Mouse (Mus musculus): ENCODE data around the gene Paqr7. TPM values are rescaled to one million over a fixed set of nuclear protein-coding genes. Genes with fewer than 3 reads are reported as not detected.

Gene Paqr7
- total and polyA plus RNA-seq, 3 experiments, result 0.19 to 2.4 TPM; not detected in 1

DNA sequence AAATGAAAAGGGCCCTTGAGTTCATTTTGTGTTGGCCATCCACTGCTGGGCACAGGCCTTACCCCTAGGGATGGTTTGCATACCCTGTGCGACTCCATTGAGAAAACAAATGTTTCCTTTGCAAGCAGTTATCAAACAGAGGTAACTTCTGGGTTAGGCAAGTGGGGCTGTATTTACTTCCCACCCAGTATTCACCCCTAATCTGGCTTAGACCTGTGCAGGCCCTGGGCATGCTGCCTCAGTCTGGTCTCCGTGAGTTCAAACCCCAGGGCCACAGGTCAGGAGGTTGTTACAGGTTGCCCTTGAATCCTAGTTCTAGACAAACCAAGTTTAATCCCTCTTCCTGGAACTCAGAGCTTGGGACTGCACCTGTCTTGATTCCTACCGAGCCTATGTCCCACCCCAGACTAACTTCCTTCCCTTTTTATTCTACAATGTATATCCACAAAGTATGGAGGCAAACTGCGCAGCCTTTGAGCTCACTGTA lies 8.8 kb downstream of the Paqr7 start:
- no peaks in the 10 kb centered on the region for H3K27me3 ChIP-seq (ENCODE audit: control insufficient read depth in 1 of 2, insufficient read depth in 2 of 2, low read length in 2 of 2)
- peak overlapping the region; percentile 81 for H3K27ac ChIP-seq (ENCODE audit: control insufficient read depth, low read depth, low read length)
- H3K36me3 ChIP-seq (ENCODE audit: control insufficient read depth in 1 of 2, insufficient read depth in 2 of 2, low read length in 2 of 2), result peaks cover 0 to 10% of the 10 kb centered on the region in 2 experiments; a peak in 2 of 4 replicates
- DNase-seq (ENCODE audit: low read depth, low spot score), result peak; percentile 66
- no peaks in the 10 kb centered on the region for H3K9me3 ChIP-seq (replicated peaks; ENCODE audit: insufficient read depth, low read length)
- H3K4me3 ChIP-seq (ENCODE audit: control insufficient read depth in 1 of 2, insufficient read depth in 1 of 2, low read depth in 2 of 2, low read length in 2 of 2), result peak overlapping the region; percentile 20 to 31; a peak in 3 of 4 replicates
- H3K9ac ChIP-seq (ENCODE audit: control insufficient read depth, low read depth, low read length, poor library complexity, severe bottlenecking), result peak overlapping the region; percentile 29
- no peaks in the 10 kb centered on the region for H3K79me2 ChIP-seq (ENCODE audit: control insufficient read depth, insufficient read depth, low read length, poor library complexity)
- H3K4me1 ChIP-seq (ENCODE audit: control insufficient read depth in 1 of 2, insufficient read depth in 2 of 2, low read length in 2 of 2), result peaks cover 5 to 24% of the 10 kb centered on the region in 2 experiments
- TF ChIP-seq USF2 (IDR thresholded peaks at IDR 0.05; ENCODE audit: borderline replicate concordance in 1 of 2, insufficient read depth in 1 of 2, low read depth in 1 of 2, low read length in 2 of 2) (no peak), NRF1 (IDR thresholded peaks at IDR 0.05; ENCODE audit: insufficient read depth, low read depth, low read length, poor library complexity, severe bottlenecking) (0 out of 2 replicates have a peak, but pooled peaks have one; percentile 15), HCFC1 (IDR thresholded peaks at IDR 0.05; ENCODE audit: low read depth, low read length) (no peak), EP300 (IDR thresholded peaks at IDR 0.05; ENCODE audit: low read depth in 1 of 2, low read length in 2 of 2) (peak; percentile 27 to 44; a peak in 1 of 4 replicates), RCOR1 (IDR thresholded peaks at IDR 0.05; ENCODE audit: low read depth, low read length) (0 out of 2 replicates have a peak, but pooled peaks have one; percentile 38), MAX (IDR thresholded peaks at IDR 0.05; ENCODE audit: low read length) (no peak), MEF2A (IDR thresholded peaks at IDR 0.05; ENCODE audit: extremely low read depth, insufficient replicate concordance, low read depth, low read length, poor library complexity, severe bottlenecking) (no peak), SMC3 (IDR thresholded peaks at IDR 0.05; ENCODE audit: low read depth, low read length) (no peak), SIN3A (IDR thresholded peaks at IDR 0.05; ENCODE audit: low read length) (no peak), GABPA (IDR thresholded peaks at IDR 0.05; ENCODE audit: low read depth, low read length) (no peak), MAZ (IDR thresholded peaks at IDR 0.05; ENCODE audit: low read depth, low read length) (no peak), USF1 (IDR thresholded peaks at IDR 0.05; ENCODE audit: low read depth, low read length) (no peak), POLR2AphosphoS2 (IDR thresholded peaks at IDR 0.05; ENCODE audit: low read length) (no peak), CHD1 (IDR thresholded peaks at IDR 0.05; ENCODE audit: low read depth, low read length) (0 out of 2 replicates have a peak, but pooled peaks have one; percentile 63), ELF1 (IDR thresholded peaks at IDR 0.05; ENCODE audit: low read depth, low read length) (no peak), TAL1 (IDR thresholded peaks at IDR 0.05; ENCODE audit: low read length) (peak; percentile 76), TBP (IDR thresholded peaks at IDR 0.05; ENCODE audit: low read depth, low read length) (no peak), GATA1 (IDR thresholded peaks at IDR 0.05; ENCODE audit: low read depth, low read length) (peak; percentile 19; the same call in 1 of the 2 replicates), CTCF (IDR thresholded peaks at IDR 0.05 in 2 of 3, conservative IDR thresholded peaks at IDR 0.05 in 1 of 3; ENCODE audit: control insufficient read depth in 1 of 3, insufficient read depth in 1 of 3, low read depth in 2 of 3, low read length in 3 of 3, poor library complexity in 1 of 3, severe bottlenecking in 1 of 3) (no peak), JUND (IDR thresholded peaks at IDR 0.05; ENCODE audit: low read depth, low read length) (no peak), CHD2 (IDR thresholded peaks at IDR 0.05; ENCODE audit: low read length) (no peak), ZC3H11A (IDR thresholded peaks at IDR 0.05; ENCODE audit: low read depth, low read length) (0 out of 2 replicates have a peak, but pooled peaks have one; percentile 2), UBTF (IDR thresholded peaks at IDR 0.05; ENCODE audit: borderline replicate concordance, insufficient read depth, low read depth, low read length) (no peak), MAFK (IDR thresholded peaks at IDR 0.05; ENCODE audit: borderline replicate concordance, low read depth, low read length) (no peak), KAT2A (conservative IDR thresholded peaks at IDR 0.05; ENCODE audit: low read depth, low read length) (no peak), MYB (IDR thresholded peaks at IDR 0.05; ENCODE audit: low read depth, low read length) (no peak), E2F4 (IDR thresholded peaks at IDR 0.05; ENCODE audit: borderline replicate concordance, low read depth, low read length) (no peak), MXI1 (IDR thresholded peaks at IDR 0.05; ENCODE audit: low read depth, low read length) (no peak), ZMIZ1 (IDR thresholded peaks at IDR 0.05; ENCODE audit: low read depth, low read length) (no peak), ZNF384 (IDR thresholded peaks at IDR 0.05; ENCODE audit: low read depth, low read length) (no peak), MYC (IDR thresholded peaks at IDR 0.05; ENCODE audit: low read depth, low read length) (no peak), TCF12 (IDR thresholded peaks at IDR 0.05; ENCODE audit: low read depth, low read length) (peak; percentile 48; the same call in 1 of the 2 replicates), POLR2A (IDR thresholded peaks at IDR 0.05; ENCODE audit: control insufficient read depth in 1 of 2, insufficient read depth in 1 of 2, low read depth in 1 of 2, low read length in 2 of 2, poor library complexity in 1 of 2) (no peak), ETS1 (IDR thresholded peaks at IDR 0.05; ENCODE audit: low read depth, low read length) (0 out of 2 replicates have a peak, but pooled peaks have one; percentile 20), POLR2AphosphoS5 (IDR thresholded peaks at IDR 0.05; ENCODE audit: borderline replicate concordance, low read depth, low read length) (no peak), ZKSCAN1 (IDR thresholded peaks at IDR 0.05; ENCODE audit: low read depth, low read length) (no peak), BHLHE40 (IDR thresholded peaks at IDR 0.05; ENCODE audit: borderline replicate concordance, low read depth, low read length) (no peak)

Measured in MEL (cell line).